Mouse (Mus musculus) brain, embryonic 14.5 days (tissue): ENCODE measurements at regions not wholly inside any gene's neighbourhood (a gene's known extent, or its start where the extent isn't known, plus 50 kb on each side); places are given as distances from the start of the nearest gene placed in this dataset.
"Not testable (repeated sequence)": the region's sequence is repeated elsewhere in the genome, so short reads cannot be mapped to it uniquely, and the experiment has no call there.

ENCODE experiments used
- DNase-seq: peaks from one replicate; pipeline ENCODE4 v3.0.0-alpha.2; 2011; ENCODE audit warnings: low read depth
- CTCF ChIP-seq: fragments of 200-500 bp; IDR thresholded peaks from 2 replicates; pipeline ENCODE4 v1.5.1; 2012; ENCODE audit warnings: inconsistent platforms, mild to moderate bottlenecking, moderate library complexity, borderline replicate concordance; ENCODE audit not compliant: insufficient read depth, insufficient read length; ENCODE audit errors: extremely low read depth
- POLR2A ChIP-seq: fragments of 200-500 bp; IDR thresholded peaks from 2 replicates; pipeline ENCODE4 v1.6.1; 2012; ENCODE audit warnings: mild to moderate bottlenecking, inconsistent platforms, borderline replicate concordance; ENCODE audit not compliant: poor library complexity, insufficient read depth, insufficient read length, severe bottlenecking; ENCODE audit errors: extremely low read depth

GRCm38 (mm10) chr7:58443297-58443696 lies 212.7 kb upstream of the Atp10a start:
- TF ChIP-seq POLR2A (no peak), CTCF (no peak)
- no peak for DNase-seq

DNA sequence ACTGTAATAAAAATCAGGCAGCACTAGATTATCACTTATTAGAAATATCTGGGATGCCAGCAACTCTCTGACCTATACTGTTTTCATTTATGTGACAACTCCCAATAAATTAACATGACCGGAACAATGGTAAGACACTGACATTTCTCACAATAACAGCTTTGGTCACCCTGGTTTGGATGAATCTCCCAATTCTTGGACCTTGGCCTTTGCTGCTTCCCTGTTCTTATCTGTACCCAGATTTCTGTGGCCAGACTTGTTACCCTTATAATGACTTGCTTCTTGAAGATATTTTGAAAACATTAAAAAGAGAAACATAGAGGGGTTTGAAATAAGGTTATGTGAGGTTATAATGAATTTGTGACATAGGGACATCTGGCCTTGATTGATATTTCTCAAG lies 210.2 kb upstream of the Atp10a start:
- no peak for DNase-seq
- TF ChIP-seq POLR2A = no peak
- TF ChIP-seq CTCF = no peak

- DNase-seq = no peak
- no peak for TF ChIP-seq POLR2A
- no peak for TF ChIP-seq CTCF
Observed at GRCm38 (mm10) chr7:58446261-58446660, 209.7 kb upstream of the Atp10a start.

GRCm38 (mm10) chr7:58448727-58449126 lies 207.2 kb upstream of the Atp10a start:
- no peak for DNase-seq
- TF ChIP-seq CTCF = no peak
- no peak for TF ChIP-seq POLR2A

DNA sequence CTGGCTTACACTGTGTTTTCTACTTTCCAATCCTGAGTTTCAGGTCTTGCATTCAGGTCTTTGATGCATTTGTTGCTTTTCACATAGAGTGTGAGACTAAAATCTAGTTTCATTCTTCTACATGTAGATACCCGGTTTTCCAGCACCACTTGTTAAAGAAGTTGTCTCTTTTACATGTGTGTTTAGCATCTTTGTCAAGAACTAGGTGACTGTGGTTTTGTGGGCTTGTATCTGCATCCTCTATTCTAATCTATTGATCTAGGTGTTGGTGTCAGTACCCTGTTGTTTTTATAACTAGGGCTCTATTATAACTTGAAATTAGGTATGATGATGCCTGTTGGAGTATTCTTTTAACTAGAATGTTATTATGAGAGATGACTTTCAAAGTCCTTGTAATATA lies 204.0 kb upstream of the Atp10a start:
- no peak for DNase-seq
- TF ChIP-seq CTCF (no peak), POLR2A (no peak)

DNA sequence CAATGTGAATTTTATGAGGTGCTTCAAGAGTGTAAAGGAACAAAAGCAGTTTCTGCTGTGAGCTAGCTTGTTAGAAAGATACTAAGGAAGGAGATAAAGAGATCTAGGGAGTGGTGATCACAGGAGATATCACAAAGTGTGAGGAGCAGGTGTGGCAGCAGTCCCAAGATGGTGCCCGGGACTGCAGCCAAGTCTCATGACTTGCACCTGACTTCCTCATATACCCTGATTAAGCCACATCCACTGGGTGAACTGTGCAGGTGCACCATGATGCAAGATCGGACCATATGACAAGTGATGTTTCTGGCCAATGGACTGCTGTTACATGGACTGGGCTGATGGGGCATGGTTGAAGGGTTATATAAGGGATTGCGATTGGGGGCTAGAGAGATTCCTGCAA lies 197.8 kb upstream of the Atp10a start:
- not testable (repeated sequence) for DNase-seq

DNA sequence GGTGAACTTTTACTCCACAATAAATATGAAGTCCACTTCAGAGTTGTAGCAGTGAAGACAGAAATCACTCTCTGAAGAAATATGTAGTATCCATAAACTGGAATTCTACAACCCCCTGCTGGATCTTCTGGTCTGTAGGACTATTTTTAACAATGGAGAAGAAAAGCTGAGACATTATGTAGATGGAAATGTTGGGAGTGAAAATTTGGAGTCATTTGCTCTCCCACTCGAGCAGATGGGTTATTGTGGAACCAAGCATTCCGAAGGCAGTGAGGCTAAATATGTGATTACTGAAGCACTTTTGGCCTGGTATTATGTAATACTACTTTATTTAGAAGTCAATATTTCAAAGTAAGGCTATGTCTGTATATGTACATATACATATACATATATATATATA lies 195.0 kb upstream of the Atp10a start:
- TF ChIP-seq CTCF = no peak

DNA sequence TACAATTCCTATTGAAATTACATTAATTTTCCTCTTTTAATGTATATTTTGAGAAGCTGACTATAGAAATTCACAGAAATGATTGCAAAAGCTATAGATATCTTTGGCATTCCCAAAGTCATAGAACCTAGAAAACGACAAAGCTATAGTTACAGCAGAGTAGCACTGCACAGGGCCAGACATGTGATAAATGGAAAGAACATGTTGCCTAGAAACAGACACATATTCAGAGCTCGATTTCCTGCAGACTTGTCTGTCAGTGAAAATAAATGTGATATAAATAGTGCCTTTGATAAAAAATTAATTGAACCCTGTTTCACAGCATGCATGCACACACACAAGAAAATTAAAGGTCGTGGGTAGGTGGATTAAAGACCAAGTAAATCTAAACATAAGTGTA lies 182.8 kb upstream of the Atp10a start:
- TF ChIP-seq CTCF (no peak), POLR2A (no peak)

More for the DNA sequence above, 195.0 kb upstream of the Atp10a start:
- no peak for DNase-seq

DNA sequence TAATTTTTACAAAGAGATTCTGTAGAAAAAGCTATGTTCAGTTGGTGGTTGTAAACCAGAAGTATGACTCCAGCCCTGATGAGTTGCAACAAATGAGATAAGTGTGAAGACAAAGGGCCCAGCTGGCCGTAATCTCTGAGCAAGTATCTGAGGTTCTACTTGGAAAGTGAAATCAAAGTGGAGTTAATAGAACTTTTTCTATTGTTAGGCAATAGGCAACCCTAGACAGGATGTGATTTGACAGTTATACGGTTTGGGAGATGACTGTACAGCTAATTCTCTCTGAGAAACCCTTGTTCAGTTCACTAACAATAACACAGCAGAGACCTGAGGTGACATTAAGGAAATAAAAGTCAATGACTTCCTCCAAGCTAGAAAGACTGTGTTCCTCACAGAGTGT lies 180.8 kb upstream of the Atp10a start:
- DNase-seq = no peak
- TF ChIP-seq POLR2A (no peak), CTCF (no peak)

More for the DNA sequence above, 182.8 kb upstream of the Atp10a start:
- DNase-seq = peak; percentile 42

- TF ChIP-seq CTCF (no peak), POLR2A (no peak)
- DNase-seq = peak; percentile 86
Observed at GRCm38 (mm10) chr7:58488250-58488649, 167.7 kb upstream of the Atp10a start.
